Mouse (Mus musculus) liver, postnatal 0 days (tissue): ENCODE measurements around the gene Atp1a1. TPM values are rescaled to one million over a fixed set of nuclear protein-coding genes. Genes with fewer than 3 reads are reported as not detected.

Experiments
- ATAC-seq: fragments of 200-750 bp; cut with Nextera tagmentation; 2 replicates; pipeline ENCODE4 v1.8.0; 2017; ENCODE audit warnings: mild to moderate bottlenecking, moderate library complexity
- DNase-seq: peaks from one replicate; pipeline ENCODE4 v3.0.0-alpha.2; 2016
- H3K27ac ChIP-seq: fragments of 300-500 bp; sonication (generic); 2 replicates; pipeline ENCODE4 v1.5.1; 2014; ENCODE audit warnings: antibody characterized with exemption, moderate library complexity, mild to moderate bottlenecking, low read depth
- H3K27me3 ChIP-seq: fragments of 300-500 bp; sonication (generic); 2 replicates; pipeline ENCODE4 v1.6.1; 2014; ENCODE audit warnings: low read length, control low read depth, mixed read lengths; ENCODE audit not compliant: insufficient read depth
- H3K36me3 ChIP-seq: fragments of 300-500 bp; sonication (generic); replicated peaks from 2 replicates; pipeline ENCODE4 v1.6.1; 2014; ENCODE audit warnings: mild to moderate bottlenecking, control low read depth, low read length, moderate library complexity, mixed read lengths; ENCODE audit not compliant: insufficient read depth
- H3K4me1 ChIP-seq: fragments of 300-500 bp; sonication (generic); 2 replicates; pipeline ENCODE4 v1.6.1; 2014; ENCODE audit warnings: antibody characterized with exemption, mild to moderate bottlenecking, control low read depth; ENCODE audit not compliant: insufficient read depth
- H3K4me2 ChIP-seq: fragments of 300-500 bp; sonication (generic); 2 replicates; pipeline ENCODE4 v1.6.1; 2014; ENCODE audit warnings: low read depth, mild to moderate bottlenecking, low read length, moderate library complexity, mixed read lengths
- H3K4me3 ChIP-seq: fragments of 300-500 bp; sonication (generic); 2 replicates; pipeline ENCODE4 v1.5.1; 2014; ENCODE audit warnings: low read depth, low read length
- H3K9ac ChIP-seq: fragments of 300-500 bp; sonication (generic); replicated peaks from 2 replicates; pipeline ENCODE4 v1.6.1; 2014; ENCODE audit warnings: mild to moderate bottlenecking, moderate library complexity
- H3K9me3 ChIP-seq: fragments of 300-500 bp; sonication (generic); 2 replicates; pipeline ENCODE4 v1.6.1; 2016; ENCODE audit warnings: mild to moderate bottlenecking, control low read depth, low read length, mixed read lengths
- CTCF ChIP-seq: sonication (generic); IDR thresholded peaks from 2 replicates; pipeline ENCODE4 v1.5.1; 2016; ENCODE audit warnings: antibody characterized with exemption, low read depth
- EP300 ChIP-seq: IDR thresholded peaks from 2 replicates; pipeline ENCODE4 v1.6.1; 2016; ENCODE audit warnings: antibody characterized with exemption, low read depth, mild to moderate bottlenecking
- WGBS: fragments of 180-500 bp; shearing (Covaris S2); extraction: QIAGEN DNeasy Blood & Tissue Kit; methylation state at CpG from one replicate; pipeline ENCODE4 v1.1.7; 2014; ENCODE audit not compliant: insufficient replicate concordance; 5-methylcytosine and 5-hydroxymethylcytosine counted together
- polyA plus RNA-seq: library from polyadenylated mRNA; unstranded; fragments of >200 nt; fragmentation: Nextera tagmentation; extraction: Ambion mirVana; gene quantifications from 2 replicates; pipeline ENCODE4 v1.2.1, GENCODE M21; 2015

The Atp1a1 gene
- polyA plus RNA-seq, 1 experiment from 2014 or later = 39.3 TPM

DNA sequence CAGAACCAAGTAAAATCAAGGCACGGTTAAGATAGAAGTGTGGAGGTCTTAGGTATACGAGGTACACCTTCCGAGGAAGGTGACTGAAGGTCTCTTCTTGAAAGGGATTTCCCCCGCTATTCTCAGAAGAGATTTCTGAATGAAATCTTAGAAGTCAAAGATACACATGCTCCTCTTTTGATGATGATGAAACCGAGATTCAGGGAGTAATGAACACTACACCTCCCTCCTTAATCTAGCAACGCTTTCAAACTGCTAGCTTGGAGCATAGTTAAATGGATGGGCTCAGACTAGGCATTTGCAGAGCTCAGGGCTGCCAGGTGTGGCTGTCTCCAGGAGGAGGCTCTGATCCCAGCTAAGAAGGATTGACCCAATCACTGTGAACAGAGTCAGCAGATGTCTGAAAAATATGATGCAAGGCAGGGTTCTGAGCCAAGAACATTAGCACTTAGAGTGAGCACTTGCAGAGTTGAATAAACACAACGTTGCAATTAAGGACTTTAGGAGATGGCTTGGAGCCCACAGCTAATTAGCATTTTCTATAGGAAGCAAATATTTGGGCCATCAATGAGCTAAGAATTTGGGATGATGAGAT lies 2.5 kb upstream of the Atp1a1 start:
- ATAC-seq = no peak
- DNase-seq = no peak
- Histone ChIP-seq H3K36me3 (no peaks in the 10 kb centered on the region), H3K27ac (no peak overlapping the region), H3K4me2 (no peak overlapping the region), H3K4me3 (no peak overlapping the region), H3K9me3 (no peaks in the 10 kb centered on the region), H3K4me1 (peaks cover 19% of the 10 kb centered on the region), H3K9ac (no peak overlapping the region), H3K27me3 (0 out of 2 replicates have a peak, but pooled peaks cover 6% of the 10 kb centered on the region)
- 73% methylated on average over 7 of the region's 7 CpGs for WGBS
- no peak for TF ChIP-seq CTCF
- no peak for TF ChIP-seq EP300

DNA sequence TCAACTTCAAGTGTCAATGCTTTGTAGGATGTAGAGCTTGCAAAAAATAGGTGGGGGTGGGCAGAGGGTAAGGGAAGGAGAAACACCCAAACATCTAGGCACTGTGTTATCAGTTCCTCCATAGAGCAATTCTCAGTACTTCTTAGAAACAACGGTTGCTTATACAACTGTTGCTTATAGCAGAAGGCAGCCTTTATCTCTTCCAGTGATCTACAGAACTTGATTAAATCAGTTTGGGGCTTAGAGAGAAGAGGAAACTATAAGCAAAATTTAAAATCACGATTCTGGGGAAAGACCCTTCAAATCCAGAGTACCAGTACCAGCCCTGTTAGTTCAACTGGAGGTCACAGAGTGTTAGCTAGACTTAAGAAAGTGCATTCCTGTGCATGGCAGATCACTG lies 1.2 kb upstream of the Atp1a1 start:
- WGBS = 23% methylated on average over 2 of the region's 2 CpGs
- no peak overlapping the region for H3K27ac ChIP-seq
- H3K4me1 ChIP-seq = peaks cover 29% of the 10 kb centered on the region
- no peak overlapping the region for H3K9ac ChIP-seq
- no peak overlapping the region for H3K4me2 ChIP-seq
- no peak for DNase-seq
- ATAC-seq = no peak
- no peaks in the 10 kb centered on the region for H3K36me3 ChIP-seq
- no peaks in the 10 kb centered on the region for H3K9me3 ChIP-seq
- TF ChIP-seq EP300 (no peak), CTCF (no peak)
- H3K27me3 ChIP-seq = 0 out of 2 replicates have a peak, but pooled peaks cover 6% of the 10 kb centered on the region
- no peak overlapping the region for H3K4me3 ChIP-seq

DNA sequence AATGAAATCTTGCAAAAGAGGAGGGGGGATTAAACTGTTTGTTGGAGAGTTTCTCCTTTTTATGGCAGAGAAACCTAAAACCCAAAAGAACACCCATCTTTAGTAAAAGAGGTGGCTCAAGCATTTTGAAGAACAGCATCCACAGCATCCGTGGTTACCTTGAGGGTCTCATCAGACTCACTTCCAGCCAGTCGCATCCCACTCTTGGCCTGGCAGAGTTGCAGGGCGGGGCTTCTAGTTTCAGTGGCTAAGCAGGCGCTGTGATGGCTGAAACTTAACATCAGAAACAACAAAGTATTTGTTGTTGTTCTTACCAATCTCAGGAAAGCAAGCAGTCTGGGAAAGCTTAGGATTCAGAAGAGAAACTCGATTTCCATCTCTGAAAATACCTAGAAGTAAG lies 807 bp upstream of the Atp1a1 start:
- TF ChIP-seq CTCF (no peak), EP300 (no peak)

DNA sequence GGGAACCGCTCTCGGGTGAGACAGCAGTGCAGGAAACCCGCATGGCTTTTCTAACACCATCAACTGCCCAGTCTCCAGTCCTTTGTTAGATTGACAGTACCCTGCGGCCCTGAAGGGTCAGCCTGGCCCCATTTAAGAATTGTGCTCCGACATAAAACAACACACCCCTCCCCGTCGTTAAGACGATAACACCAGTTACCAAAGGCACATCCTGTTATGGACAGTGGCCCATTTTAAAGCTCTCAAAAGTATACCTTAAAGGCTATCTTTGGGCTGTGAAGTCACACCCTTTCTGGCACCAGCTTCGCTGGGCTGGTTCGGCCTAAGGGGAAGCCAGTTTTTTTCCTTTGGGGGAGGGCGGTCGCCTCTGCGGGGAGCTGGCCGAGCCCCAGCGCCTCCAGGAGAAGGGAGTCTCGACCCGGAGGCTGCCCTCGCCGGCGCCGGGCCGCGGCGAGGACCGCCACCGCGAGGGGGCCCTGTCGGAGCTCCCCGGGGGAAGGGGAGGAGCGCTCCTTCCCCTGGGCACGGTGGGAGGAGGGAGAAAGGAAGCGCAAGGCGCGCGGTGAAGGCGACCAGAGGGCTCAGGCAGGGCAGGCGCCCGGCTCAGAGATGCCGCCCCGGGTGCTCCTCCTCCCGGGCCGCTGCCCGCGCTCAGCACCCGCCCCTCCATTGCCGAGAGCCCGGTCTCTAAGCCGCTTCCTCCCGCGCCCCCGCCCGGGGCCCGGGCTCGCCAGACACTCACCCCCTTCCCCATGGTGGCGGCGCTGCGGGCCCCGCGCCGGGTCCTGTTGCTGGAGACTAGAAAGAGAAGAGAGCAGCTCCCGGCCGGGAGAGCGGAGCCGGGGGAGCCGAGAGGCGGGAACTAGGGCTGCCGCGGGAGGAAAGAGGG lies 579 bp downstream of the Atp1a1 start:
- H3K4me3 ChIP-seq = peak overlapping the region; percentile 85
- H3K9ac ChIP-seq = peak overlapping the region; percentile 92
- no peaks in the 10 kb centered on the region for H3K9me3 ChIP-seq
- peaks cover 45% of the 10 kb centered on the region for H3K4me1 ChIP-seq
- peak; percentile 82 for ATAC-seq
- H3K4me2 ChIP-seq = peak overlapping the region; percentile 99
- H3K27ac ChIP-seq = peak overlapping the region; percentile 99
- H3K36me3 ChIP-seq = no peaks in the 10 kb centered on the region
- DNase-seq = peak; percentile 88
- peak; percentile 77 for TF ChIP-seq CTCF
- no peak for TF ChIP-seq EP300
- 0 out of 2 replicates have a peak, but pooled peaks cover 6% of the 10 kb centered on the region for H3K27me3 ChIP-seq
- under 1% methylated on average over 45 of the region's 68 CpGs for WGBS

More for the DNA sequence above, 807 bp upstream of the Atp1a1 start:
- H3K4me3 ChIP-seq = peak overlapping the region; percentile 85
- no peak overlapping the region for H3K27ac ChIP-seq
- ATAC-seq = no peak
- no peaks in the 10 kb centered on the region for H3K36me3 ChIP-seq
- 21% methylated on average over 5 of the region's 5 CpGs for WGBS
- H3K4me1 ChIP-seq = peaks cover 33% of the 10 kb centered on the region
- H3K9ac ChIP-seq = peak overlapping the region; percentile 92; the same call in 1 of the 2 replicates
- H3K9me3 ChIP-seq = no peaks in the 10 kb centered on the region
- DNase-seq = no peak
- 0 out of 2 replicates have a peak, but pooled peaks cover 6% of the 10 kb centered on the region for H3K27me3 ChIP-seq
- H3K4me2 ChIP-seq = peak overlapping the region; percentile 99

DNA sequence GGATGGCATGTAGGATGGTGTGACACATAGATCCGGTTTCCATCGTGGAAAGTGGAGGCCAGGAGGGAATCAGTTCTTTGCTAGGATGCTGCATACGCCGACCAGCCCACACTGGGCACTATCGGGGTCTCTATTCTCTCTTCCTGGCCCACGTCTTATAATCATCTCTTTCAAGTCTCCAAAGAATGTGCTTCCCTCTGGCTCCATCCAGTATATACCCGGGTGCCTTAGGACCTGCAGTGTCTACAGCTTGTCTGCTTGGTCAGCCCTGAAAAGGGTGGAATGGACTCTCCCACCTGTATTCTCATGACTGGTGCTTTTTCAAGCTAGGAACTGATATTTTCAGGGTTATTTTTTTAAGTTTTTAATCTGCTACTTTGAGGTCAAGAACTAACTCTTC lies 1.3 kb downstream of the Atp1a1 start:
- DNase-seq (no peak), ATAC-seq (no peak)
- H3K27me3 ChIP-seq = 0 out of 2 replicates have a peak, but pooled peaks cover 6% of the 10 kb centered on the region
- H3K4me3 ChIP-seq = peak overlapping the region; percentile 85
- no peaks in the 10 kb centered on the region for H3K36me3 ChIP-seq
- peak overlapping the region; percentile 99 for H3K4me2 ChIP-seq
- TF ChIP-seq EP300 = no peak
- TF ChIP-seq CTCF = no peak
- no peaks in the 10 kb centered on the region for H3K9me3 ChIP-seq
- H3K9ac ChIP-seq = peak overlapping the region; percentile 92
- H3K4me1 ChIP-seq = peaks cover 52% of the 10 kb centered on the region
- peak overlapping the region; percentile 99 for H3K27ac ChIP-seq
- WGBS = 41% methylated on average over 7 of the region's 7 CpGs

DNA sequence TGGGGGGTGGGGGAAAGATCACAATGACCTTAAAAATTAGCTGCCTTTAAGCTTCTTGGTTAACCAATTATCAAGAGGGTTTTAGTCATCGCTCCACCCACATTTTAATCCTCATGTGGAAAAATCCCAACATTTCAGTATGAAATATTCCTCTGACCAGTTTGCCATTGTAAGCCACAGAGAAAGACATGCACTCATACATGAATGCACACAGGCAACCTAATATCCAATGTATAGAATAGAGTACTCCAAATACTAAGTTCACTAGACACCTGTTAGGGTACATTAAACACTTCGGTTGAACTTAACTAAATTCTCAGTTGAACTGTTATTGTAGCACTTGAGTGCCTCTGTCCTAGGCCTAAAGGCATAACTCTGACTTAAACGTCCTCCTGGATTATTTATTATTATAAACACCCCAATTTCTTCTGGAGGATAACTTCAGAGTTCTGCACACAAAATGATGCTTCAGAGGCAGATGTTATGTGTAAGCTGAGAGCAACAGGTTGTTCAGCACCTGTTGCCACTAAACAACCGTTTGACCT lies 1.9 kb downstream of the Atp1a1 start:
- Histone ChIP-seq H3K27ac (no peak overlapping the region), H3K4me1 (peaks cover 56% of the 10 kb centered on the region), H3K4me2 (peak overlapping the region; percentile 99), H3K9me3 (no peaks in the 10 kb centered on the region), H3K27me3 (0 out of 2 replicates have a peak, but pooled peaks cover 6% of the 10 kb centered on the region), H3K4me3 (peak overlapping the region; percentile 85), H3K36me3 (no peaks in the 10 kb centered on the region), H3K9ac (peak overlapping the region; percentile 92; the same call in 1 of the 2 replicates)
- WGBS = 72% methylated on average over 4 of the region's 4 CpGs
- no peak for TF ChIP-seq CTCF
- TF ChIP-seq EP300 = no peak
- DNase-seq (no peak), ATAC-seq (no peak)
